Comparison of ENCODE assay signal across 18 mouse cellular contexts in genomic region chr17:35251162-35251719, GRCm38 (mm10). TPM values are rescaled to one million over a fixed set of nuclear protein-coding genes. Genes with fewer than 3 reads are reported as not detected.
A peak's percentile ranks its signal among the peaks of the same experiment; 100 is the strongest.
DNase-seq lines count a peak whose midpoint lies in the region; ATAC-seq lines count a peak whose summit lies in the region.
"Had no signal": no experiment of that assay in that cellular context is flagged by ENCODE, and none has a peak within 500 bp of the region (broad histone marks: within the 10 kb centered on the region; RNA-seq: fewer than 3 reads in every experiment).

No protein-coding gene starts in this region.

- no peak overlapping the region for H3K4me3 ChIP-seq in midbrain, embryonic 13.5 days (replicated peaks)
- H3K4me3 ChIP-seq in midbrain, embryonic 16.5 days (ENCODE audit: low read depth, low read length): no peak overlapping the region
- H3K4me3 ChIP-seq: hindbrain, embryonic 10.5 days; limb, embryonic 13.5 days; myocyte had no signal

- H3K9me3 ChIP-seq in midbrain, embryonic 13.5 days: no peaks in the 10 kb centered on the region
- no peaks in the 10 kb centered on the region for H3K9me3 ChIP-seq in midbrain, embryonic 16.5 days (replicated peaks; ENCODE audit: control insufficient read depth, low read length, poor library complexity, severe bottlenecking)
- H3K9me3 ChIP-seq: hindbrain, embryonic 10.5 days; limb, embryonic 13.5 days had no signal

- H3K9ac ChIP-seq in midbrain, embryonic 13.5 days (replicated peaks): no peak overlapping the region
- H3K9ac ChIP-seq in midbrain, embryonic 16.5 days (ENCODE audit: low read depth, low read length): no peak overlapping the region
- H3K9ac ChIP-seq: limb, embryonic 13.5 days had no signal

- H3K27ac ChIP-seq in midbrain, embryonic 13.5 days: no peak overlapping the region
- no peak overlapping the region for H3K27ac ChIP-seq in midbrain, embryonic 16.5 days (ENCODE audit: low read length)
- H3K27ac ChIP-seq: hindbrain, embryonic 10.5 days; limb, embryonic 13.5 days had no signal

- H3K4me2 ChIP-seq in midbrain, embryonic 13.5 days (replicated peaks): no peak overlapping the region
- no peak overlapping the region for H3K4me2 ChIP-seq in midbrain, embryonic 16.5 days (ENCODE audit: low read length)
- H3K4me2 ChIP-seq: limb, embryonic 13.5 days had no signal

- ATAC-seq in midbrain, embryonic 13.5 days: peak; percentile 11; the same call in 1 of the 2 replicates
- no peak for ATAC-seq in midbrain, embryonic 16.5 days
- ATAC-seq: inflammation-experienced regulatory T-cells, adult 6 months had no signal

- WGBS in midbrain, embryonic 13.5 days: 87% methylated on average over 15 of the region's 15 CpGs
- 80% methylated on average over 15 of the region's 15 CpGs for WGBS in midbrain, embryonic 16.5 days

- H3K4me1 ChIP-seq in midbrain, embryonic 13.5 days (replicated peaks): peaks cover 9% of the 10 kb centered on the region
- no peaks in the 10 kb centered on the region for H3K4me1 ChIP-seq in midbrain, embryonic 16.5 days (ENCODE audit: control insufficient read depth, insufficient read depth, low read length)

- H3K36me3 ChIP-seq in midbrain, embryonic 13.5 days: peaks cover 81% of the 10 kb centered on the region
- peaks cover 61% of the 10 kb centered on the region for H3K36me3 ChIP-seq in midbrain, embryonic 16.5 days (ENCODE audit: control insufficient read depth, insufficient read depth, low read length)

- H3K27me3 ChIP-seq in midbrain, embryonic 13.5 days: no peaks in the 10 kb centered on the region
- H3K27me3 ChIP-seq in midbrain, embryonic 16.5 days (ENCODE audit: control insufficient read depth, insufficient read depth, low read depth, low read length): no peaks in the 10 kb centered on the region
- H3K27me3 ChIP-seq: limb, embryonic 13.5 days had no signal

- peak; percentile 37 for DNase-seq in cerebellum, adult 9-10 months
- no peak for DNase-seq in cerebellum, postnatal 25 days
- DNase-seq in lung, postnatal 14 days: peak; percentile 56
- DNase-seq in right cerebral cortex, adult 18-20 months: no peak
- no peak for DNase-seq in urinary bladder, adult 2 months (ENCODE audit: low spot score)
- DNase-seq in spleen, postnatal 14 days (ENCODE audit: low spot score in 2 of 2): no peak
- DNase-seq: B cell, adult 2 months; gastrocnemius, postnatal 36 days; kidney, adult 9 months had no signal

RNA-seq across cellular contexts. Expression of gene Ddx39b, which starts 9.7 kb away (rescaled TPM):
- 460 and 465 TPM in 2 replicates for polyA plus RNA-seq in midbrain, embryonic 13.5 days (2015; fragmentation: Nextera tagmentation; extraction: Ambion mirVana)
- 339 and 357 TPM in 2 replicates for polyA plus RNA-seq in midbrain, embryonic 16.5 days (2015; fragmentation: Nextera tagmentation; extraction: Ambion mirVana)
- 314 and 350 TPM in 2 replicates for polyA plus RNA-seq in urinary bladder, adult 2 months (2012; rRNA removed)

RNA-seq across cellular contexts. Expression of gene H2-D1, which starts 11.3 kb away (rescaled TPM):
- 49.5 and 52.5 TPM in 2 replicates for polyA plus RNA-seq in midbrain, embryonic 13.5 days (2015; fragmentation: Nextera tagmentation; extraction: Ambion mirVana)
- 82.5 and 109 TPM in 2 replicates for polyA plus RNA-seq in midbrain, embryonic 16.5 days (2015; fragmentation: Nextera tagmentation; extraction: Ambion mirVana)
- 589 and 606 TPM in 2 replicates for polyA plus RNA-seq in urinary bladder, adult 2 months (2012; rRNA removed)

RNA-seq across cellular contexts. Expression of gene Nfkbil1, which starts 15.6 kb away (rescaled TPM):
- polyA plus RNA-seq in midbrain, embryonic 13.5 days (2015; fragmentation: Nextera tagmentation; extraction: Ambion mirVana): 8.3 and 11.0 TPM in 2 replicates
- polyA plus RNA-seq in midbrain, embryonic 16.5 days (2015; fragmentation: Nextera tagmentation; extraction: Ambion mirVana): 9.2 and 9.4 TPM in 2 replicates
- 14.0 and 15.4 TPM in 2 replicates for polyA plus RNA-seq in urinary bladder, adult 2 months (2012; rRNA removed)

RNA-seq across cellular contexts. Expression of gene Atp6v1g2, which starts 17.8 kb away (rescaled TPM):
- 41.6 and 43.0 TPM in 2 replicates for polyA plus RNA-seq in midbrain, embryonic 13.5 days (2015; fragmentation: Nextera tagmentation; extraction: Ambion mirVana)
- 111 and 139 TPM in 2 replicates for polyA plus RNA-seq in midbrain, embryonic 16.5 days (2015; fragmentation: Nextera tagmentation; extraction: Ambion mirVana)
- polyA plus RNA-seq in urinary bladder, adult 2 months (2012; rRNA removed): 11.9 and 14.5 TPM in 2 replicates

RNA-seq across cellular contexts. Expression of gene Gm16181, which starts 30.6 kb away (rescaled TPM):
- 0.57 and 0.79 TPM in 2 replicates for polyA plus RNA-seq in midbrain, embryonic 13.5 days (2015; fragmentation: Nextera tagmentation; extraction: Ambion mirVana)
- 0.38 and 0.57 TPM in 2 replicates for polyA plus RNA-seq in midbrain, embryonic 16.5 days (2015; fragmentation: Nextera tagmentation; extraction: Ambion mirVana)
- 0.18 TPM in 1 of 2 replicates, not detected in the other for polyA plus RNA-seq in urinary bladder, adult 2 months (2012; rRNA removed)
- polyA plus RNA-seq: embryonic facial prominence, embryonic 11.5 days; heart, embryonic 14.5 days; testis, adult 2 months had no signal

Comparison
In these comparisons a context has a peak if more than half of its experiments do, and no peak if none do; other contexts are left out.
1. DNase-seq: peak in cerebellum, adult 9-10 months (single experiment) and lung, postnatal 14 days (single experiment); none in cerebellum, postnatal 25 days (0 of 2), right cerebral cortex, adult 18-20 months (single experiment), urinary bladder, adult 2 months (single experiment) and spleen, postnatal 14 days (0 of 2).